Mouse (Mus musculus): ENCODE data around the gene Cmtm8.

Gene Cmtm8

GRCm38 (mm10) chr9:114752311-114752710, 91.6 kb downstream of the Cmtm8 start:
- no peak for DNase-seq

- DNase-seq: no peak
Measured at GRCm38 (mm10) chr9:114751582-114751981, 92.4 kb downstream of the Cmtm8 start.

GRCm38 (mm10) chr9:114747466-114747865, 96.5 kb downstream of the Cmtm8 start:
- no peak for DNase-seq

GRCm38 (mm10) chr9:114747012-114747411, 96.9 kb downstream of the Cmtm8 start:
- peak; percentile 59 for DNase-seq

- DNase-seq: no peak
Measured at GRCm38 (mm10) chr9:114745654-114746053, 98.3 kb downstream of the Cmtm8 start.

GRCm38 (mm10) chr9:114745163-114745562, 98.8 kb downstream of the Cmtm8 start:
- DNase-seq: peak; percentile 65

GRCm38 (mm10) chr9:114742731-114743130, 101.2 kb downstream of the Cmtm8 start:
- peak; percentile 67 for DNase-seq

- DNase-seq: no peak
Measured at GRCm38 (mm10) chr9:114740336-114740735, 103.6 kb downstream of the Cmtm8 start.

All from layer of hippocampus, adult 9-11 months (tissue).